Mouse (Mus musculus): ENCODE measurements around the gene Myh10. TPM values are rescaled to one million over a fixed set of nuclear protein-coding genes. Genes with fewer than 3 reads are reported as not detected.

Gene Myh10
- polyA plus RNA-seq, 1 experiment: 5.9 TPM

- Histone ChIP-seq H3K36me3 (ENCODE audit: control insufficient read depth, insufficient read depth, low read length) (no peaks in the 10 kb centered on the region), H3K4me3 (ENCODE audit: extremely low read depth, insufficient read depth, insufficient read length) (no peak overlapping the region), H3K4me1 (ENCODE audit: control insufficient read depth, insufficient read depth, insufficient read length) (0 out of 2 replicates have a peak, but pooled peaks cover 3% of the 10 kb centered on the region), H3K27me3 (ENCODE audit: control insufficient read depth, insufficient read depth, low read length) (no peaks in the 10 kb centered on the region), H3K27ac (ENCODE audit: insufficient read depth, low read length) (no peak overlapping the region)
- DNase-seq (ENCODE audit: low read depth in 1 of 2, low spot score in 2 of 2): no peak
- no peak for TF ChIP-seq POLR2A (IDR thresholded peaks at IDR 0.05; ENCODE audit: low read depth, low read length)
- TF ChIP-seq CTCF (IDR thresholded peaks at IDR 0.05; ENCODE audit: extremely low read depth, insufficient read depth, insufficient read length, insufficient replicate concordance): no peak
- 97% methylated on average over 2 of the region's 2 CpGs for WGBS
Observed at GRCm38 (mm10) chr11:68704847-68705246, 13.5 kb downstream of the Myh10 start.

GRCm38 (mm10) chr11:68706524-68707429 lies 15.4 kb downstream of the Myh10 start:
- Histone ChIP-seq H3K27me3 (ENCODE audit: control insufficient read depth, insufficient read depth, low read length) (no peaks in the 10 kb centered on the region), H3K36me3 (ENCODE audit: control insufficient read depth, insufficient read depth, low read length) (no peaks in the 10 kb centered on the region), H3K4me3 (ENCODE audit: extremely low read depth, insufficient read depth, insufficient read length) (no peak overlapping the region), H3K27ac (ENCODE audit: insufficient read depth, low read length) (no peak overlapping the region), H3K4me1 (ENCODE audit: control insufficient read depth, insufficient read depth, insufficient read length) (0 out of 2 replicates have a peak, but pooled peaks cover 3% of the 10 kb centered on the region)
- 31% methylated on average over 9 of the region's 9 CpGs for WGBS
- TF ChIP-seq CTCF (IDR thresholded peaks at IDR 0.05; ENCODE audit: extremely low read depth, insufficient read depth, insufficient read length, insufficient replicate concordance) (no peak), POLR2A (IDR thresholded peaks at IDR 0.05; ENCODE audit: low read depth, low read length) (no peak)
- no peak for DNase-seq (ENCODE audit: low read depth in 1 of 2, low spot score in 2 of 2)

- Histone ChIP-seq H3K36me3 (ENCODE audit: control insufficient read depth, insufficient read depth, low read length) (no peaks in the 10 kb centered on the region), H3K27ac (ENCODE audit: insufficient read depth, low read length) (no peak overlapping the region), H3K27me3 (ENCODE audit: control insufficient read depth, insufficient read depth, low read length) (no peaks in the 10 kb centered on the region), H3K4me3 (ENCODE audit: extremely low read depth, insufficient read depth, insufficient read length) (no peak overlapping the region), H3K4me1 (ENCODE audit: control insufficient read depth, insufficient read depth, insufficient read length) (0 out of 2 replicates have a peak, but pooled peaks cover 3% of the 10 kb centered on the region)
- DNase-seq (ENCODE audit: low read depth in 1 of 2, low spot score in 2 of 2): no peak
- TF ChIP-seq POLR2A (IDR thresholded peaks at IDR 0.05; ENCODE audit: low read depth, low read length): no peak
- TF ChIP-seq CTCF (IDR thresholded peaks at IDR 0.05; ENCODE audit: extremely low read depth, insufficient read depth, insufficient read length, insufficient replicate concordance): no peak
- WGBS: 79% methylated on average over 5 of the region's 5 CpGs
Observed at GRCm38 (mm10) chr11:68707881-68708582, 16.7 kb downstream of the Myh10 start.

GRCm38 (mm10) chr11:68716167-68716566 lies 24.8 kb downstream of the Myh10 start:
- TF ChIP-seq POLR2A (IDR thresholded peaks at IDR 0.05; ENCODE audit: low read depth, low read length) (no peak), CTCF (IDR thresholded peaks at IDR 0.05; ENCODE audit: extremely low read depth, insufficient read depth, insufficient read length, insufficient replicate concordance) (no peak)
- Histone ChIP-seq H3K27ac (ENCODE audit: insufficient read depth, low read length) (no peak overlapping the region), H3K27me3 (ENCODE audit: control insufficient read depth, insufficient read depth, low read length) (no peaks in the 10 kb centered on the region), H3K4me1 (ENCODE audit: control insufficient read depth, insufficient read depth, insufficient read length) (no peaks in the 10 kb centered on the region; the same call in 1 of the 2 replicates), H3K4me3 (ENCODE audit: extremely low read depth, insufficient read depth, insufficient read length) (no peak overlapping the region), H3K36me3 (ENCODE audit: control insufficient read depth, insufficient read depth, low read length) (no peaks in the 10 kb centered on the region)
- 96% methylated on average over 4 of the region's 4 CpGs for WGBS
- DNase-seq (ENCODE audit: low read depth in 1 of 2, low spot score in 2 of 2): no peak

- Histone ChIP-seq H3K27me3 (ENCODE audit: control insufficient read depth, insufficient read depth, low read length) (no peaks in the 10 kb centered on the region), H3K36me3 (ENCODE audit: control insufficient read depth, insufficient read depth, low read length) (no peaks in the 10 kb centered on the region), H3K27ac (ENCODE audit: insufficient read depth, low read length) (no peak overlapping the region), H3K4me1 (ENCODE audit: control insufficient read depth, insufficient read depth, insufficient read length) (no peaks in the 10 kb centered on the region; the same call in 1 of the 2 replicates), H3K4me3 (ENCODE audit: extremely low read depth, insufficient read depth, insufficient read length) (no peak overlapping the region)
- no peak for TF ChIP-seq POLR2A (IDR thresholded peaks at IDR 0.05; ENCODE audit: low read depth, low read length)
- TF ChIP-seq CTCF (IDR thresholded peaks at IDR 0.05; ENCODE audit: extremely low read depth, insufficient read depth, insufficient read length, insufficient replicate concordance): no peak
- DNase-seq (ENCODE audit: low read depth in 1 of 2, low spot score in 2 of 2): no peak
- WGBS: 81% methylated on average over 16 of the region's 16 CpGs
Observed at GRCm38 (mm10) chr11:68717171-68717840, 25.9 kb downstream of the Myh10 start.

- Histone ChIP-seq H3K4me1 (ENCODE audit: control insufficient read depth, insufficient read depth, insufficient read length) (no peaks in the 10 kb centered on the region; the same call in 1 of the 2 replicates), H3K27me3 (ENCODE audit: control insufficient read depth, insufficient read depth, low read length) (no peaks in the 10 kb centered on the region), H3K36me3 (ENCODE audit: control insufficient read depth, insufficient read depth, low read length) (no peaks in the 10 kb centered on the region), H3K27ac (ENCODE audit: insufficient read depth, low read length) (no peak overlapping the region), H3K4me3 (ENCODE audit: extremely low read depth, insufficient read depth, insufficient read length) (no peak overlapping the region)
- DNase-seq (ENCODE audit: low read depth in 1 of 2, low spot score in 2 of 2): no peak
- TF ChIP-seq CTCF (IDR thresholded peaks at IDR 0.05; ENCODE audit: extremely low read depth, insufficient read depth, insufficient read length, insufficient replicate concordance): no peak
- TF ChIP-seq POLR2A (IDR thresholded peaks at IDR 0.05; ENCODE audit: low read depth, low read length): no peak
- WGBS: 56% methylated on average over 4 of the region's 4 CpGs
Observed at GRCm38 (mm10) chr11:68719096-68719648, 27.8 kb downstream of the Myh10 start.

All from spleen, adult 2 months (tissue).